Comparison of ENCODE assay signal across 22 mouse cellular contexts in the genomic region with DNA sequence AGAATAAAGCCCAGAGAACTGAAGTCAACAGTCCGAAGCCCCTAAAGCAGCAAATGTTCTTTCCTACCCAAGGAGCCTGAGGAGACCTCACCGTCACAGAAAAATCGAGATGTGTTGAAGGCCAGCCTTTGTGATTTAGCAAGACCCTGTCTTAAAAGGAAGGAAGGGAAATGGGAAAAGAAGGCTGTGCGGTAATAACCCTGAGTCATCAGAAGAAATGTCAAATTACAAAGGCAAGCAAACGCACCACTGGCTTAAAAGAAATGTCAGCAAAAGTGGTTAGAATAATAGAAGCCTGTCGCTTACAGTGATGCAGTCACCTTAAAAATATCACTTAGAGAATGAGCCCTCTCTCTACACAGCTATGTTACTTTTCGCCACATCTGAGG. TPM values are rescaled to one million over a fixed set of nuclear protein-coding genes. Genes with fewer than 3 reads are reported as not detected.
DNase-seq lines count a peak whose midpoint lies in the region; ATAC-seq and TF ChIP-seq lines count a peak whose summit lies in the region.
"Had no signal": no experiment of that assay in that cellular context is flagged by ENCODE, and none has a peak within 500 bp of the region (broad histone marks: within the 10 kb centered on the region; RNA-seq: fewer than 3 reads in every experiment).

No protein-coding gene starts in this region.

- no peak for TF ChIP-seq CTCF in kidney, postnatal 0 days (IDR thresholded peaks at IDR 0.05; ENCODE audit: low read depth)
- no peak for TF ChIP-seq CTCF in Patski (IDR thresholded peaks at IDR 0.05)

- H3K27ac ChIP-seq in kidney, postnatal 0 days = peak overlapping the region; percentile 62
- H3K27ac ChIP-seq: heart, embryonic 15.5 days; hindbrain, embryonic 10.5 days; left cerebral cortex, adult 2 months; limb, embryonic 13.5 days; stomach, postnatal 0 days had no signal

- in situ Hi-C loops in Patski (cut with MboI; ENCODE audit: low pct_unique_long_range_greater_than_20kb) = no loop called here

- no peak overlapping the region for H3K9ac ChIP-seq in kidney, postnatal 0 days (ENCODE audit: low read depth, low read length)
- H3K9ac ChIP-seq: heart, embryonic 15.5 days; limb, embryonic 13.5 days had no signal

- no peak overlapping the region for H3K4me3 ChIP-seq in kidney, postnatal 0 days (replicated peaks; ENCODE audit: low read depth, low read length)
- H3K4me3 ChIP-seq: gastrocnemius, adult 2 months; heart, embryonic 15.5 days; hindbrain, embryonic 10.5 days; left cerebral cortex, adult 2 months; limb, embryonic 13.5 days had no signal

- CTCF ChIA-PET in Patski (lab: Charles Lee) = no interaction called here

- ATAC-seq in kidney, postnatal 0 days (replicated peaks; ENCODE audit: low FRiP score, low read depth) = no peak
- ATAC-seq in Patski = peak; percentile 33
- peak; percentile 53 for ATAC-seq in megakaryocyte, adult 5-6 weeks (ENCODE audit: poor library complexity, severe bottlenecking)
- ATAC-seq: forebrain, embryonic 14.5 days had no signal

- no peaks in the 10 kb centered on the region for H3K27me3 ChIP-seq in kidney, postnatal 0 days (ENCODE audit: insufficient read depth, low read length)
- H3K27me3 ChIP-seq in Patski = no peaks in the 10 kb centered on the region
- H3K27me3 ChIP-seq: heart, embryonic 15.5 days; limb, embryonic 13.5 days had no signal

- intact Hi-C loops in left cerebral cortex, postnatal 14 days (cut with DNase I) = no loop called here

- 26% methylated on average over 7 of the region's 7 CpGs for WGBS in kidney, postnatal 0 days

- H3K36me3 ChIP-seq in kidney, postnatal 0 days (ENCODE audit: insufficient read depth, low read length) = no peaks in the 10 kb centered on the region
- H3K36me3 ChIP-seq: heart, embryonic 15.5 days; hindbrain, embryonic 10.5 days; limb, embryonic 13.5 days had no signal

- peaks cover 10% of the 10 kb centered on the region; the same call in 1 of the 2 replicates for H3K4me1 ChIP-seq in kidney, postnatal 0 days (replicated peaks; ENCODE audit: insufficient read depth, low read length)
- H3K4me1 ChIP-seq: heart, embryonic 15.5 days had no signal

- no peak for DNase-seq in kidney, postnatal 0 days (ENCODE audit: low spot score)
- DNase-seq in kidney, postnatal 14 days = no peak
- DNase-seq in CD4-positive helper T cell, adult 2 months (ENCODE audit: low read depth, low spot score) = peak; percentile 22
- no peak for DNase-seq in Patski (ENCODE audit: low read depth, low spot score)
- no peak for DNase-seq in right cerebral cortex, adult 2 months (ENCODE audit: low spot score in 2 of 2)
- DNase-seq in left cerebral cortex, postnatal 14 days (ENCODE audit: low spot score in 2 of 2) = no peak
- DNase-seq: adrenal gland, adult 8-10 months; cerebellum, adult 9-11 months; gastrocnemius, adult 2 months; heart, adult 18-20 months; lung, postnatal 10 days; right cerebral cortex, adult 18-20 months; spleen, adult 18-20 months; thymus, postnatal 4 days had no signal

- no peaks in the 10 kb centered on the region for H3K9me3 ChIP-seq in kidney, postnatal 0 days (replicated peaks; ENCODE audit: low read length)
- H3K9me3 ChIP-seq: heart, embryonic 15.5 days; hindbrain, embryonic 10.5 days; limb, embryonic 13.5 days had no signal

- POLR2A ChIA-PET in Patski (lab: Charles Lee) = no interaction called here

- no peak overlapping the region for H3K4me2 ChIP-seq in kidney, postnatal 0 days (ENCODE audit: low read length)
- H3K4me2 ChIP-seq: heart, embryonic 15.5 days; limb, embryonic 13.5 days; midbrain, embryonic 11.5 days had no signal

RNA-seq across cellular contexts. Expression of gene Slc7a7, which starts 19.1 kb away (rescaled TPM):
- polyA plus RNA-seq in kidney, postnatal 0 days (2015; fragmentation: Nextera tagmentation; extraction: Ambion mirVana) = 27.8 and 36.4 TPM in 2 replicates
- 8.2 TPM for polyA plus RNA-seq in Patski (2021)
- total RNA-seq in megakaryocyte, adult 5-6 weeks (2015) = 13.1 and 19.3 TPM in 2 replicates
- total RNA-seq in megakaryocyte, adult 5-6 weeks (2017) = 15.9 and 16.7 TPM in 2 replicates
- 1 to 10 TPM; 1.5 to 2.5 TPM for total RNA-seq in left cerebral cortex, postnatal 14 days (2021)

RNA-seq across cellular contexts. Expression of gene Mrpl52, which starts 28.2 kb away (rescaled TPM):
- 357 and 408 TPM in 2 replicates for polyA plus RNA-seq in kidney, postnatal 0 days (2015; fragmentation: Nextera tagmentation; extraction: Ambion mirVana)
- polyA plus RNA-seq in Patski (2021) = 222 TPM
- total RNA-seq in megakaryocyte, adult 5-6 weeks (2015) = 129 and 145 TPM in 2 replicates
- total RNA-seq in megakaryocyte, adult 5-6 weeks (2017) = 71.4 and 81.6 TPM in 2 replicates
- 10 to 100 TPM; 79.5 to 91.5 TPM for total RNA-seq in left cerebral cortex, postnatal 14 days (2021)

RNA-seq across cellular contexts. Expression of gene Mmp14, which starts 32.9 kb away (rescaled TPM):
- polyA plus RNA-seq in kidney, postnatal 0 days (2015; fragmentation: Nextera tagmentation; extraction: Ambion mirVana) = 107 and 114 TPM in 2 replicates
- polyA plus RNA-seq in Patski (2021) = 35.9 TPM
- total RNA-seq in megakaryocyte, adult 5-6 weeks (2015) = 0.66 and 1.1 TPM in 2 replicates
- 0.61 TPM in 1 of 2 replicates, not detected in the other for total RNA-seq in megakaryocyte, adult 5-6 weeks (2017)
- total RNA-seq in left cerebral cortex, postnatal 14 days (2021) = 10 to 100 TPM; 19.0 to 22.0 TPM

RNA-seq across cellular contexts. Expression of gene Oxa1l, which starts 37.9 kb away (rescaled TPM):
- 57.6 and 66.5 TPM in 2 replicates for polyA plus RNA-seq in kidney, postnatal 0 days (2015; fragmentation: Nextera tagmentation; extraction: Ambion mirVana)
- polyA plus RNA-seq in Patski (2021) = 80.3 TPM
- total RNA-seq in megakaryocyte, adult 5-6 weeks (2015) = 43.0 and 47.8 TPM in 2 replicates
- 31.5 and 32.2 TPM in 2 replicates for total RNA-seq in megakaryocyte, adult 5-6 weeks (2017)
- 10 to 100 TPM; 61.3 to 65.4 TPM for total RNA-seq in left cerebral cortex, postnatal 14 days (2021)

Comparison
In these comparisons a context has a peak if more than half of its experiments do, and no peak if none do; other contexts are left out.
1. RNA of gene Slc7a7, which starts 19.1 kb away (total RNA-seq): 13.1 to 19.3 TPM in megakaryocyte, adult 5-6 weeks; 1.5 to 2.5 TPM in left cerebral cortex, postnatal 14 days; every median in the first group is over 4 times any median in the second.
2. RNA of gene Mmp14, which starts 32.9 kb away (total RNA-seq): 19.0 to 22.0 TPM in left cerebral cortex, postnatal 14 days; 0.61 to 1.1 TPM in megakaryocyte, adult 5-6 weeks; every median in the first group is over 4 times any median in the second.